Mouse (Mus musculus): ENCODE data around the gene Itgb3. TPM values are rescaled to one million over a fixed set of nuclear protein-coding genes. Genes with fewer than 3 reads are reported as not detected.

Itgb3 gene
- polyA plus RNA-seq, 1 experiment from 2014 or later, result 3.4 TPM

DNA sequence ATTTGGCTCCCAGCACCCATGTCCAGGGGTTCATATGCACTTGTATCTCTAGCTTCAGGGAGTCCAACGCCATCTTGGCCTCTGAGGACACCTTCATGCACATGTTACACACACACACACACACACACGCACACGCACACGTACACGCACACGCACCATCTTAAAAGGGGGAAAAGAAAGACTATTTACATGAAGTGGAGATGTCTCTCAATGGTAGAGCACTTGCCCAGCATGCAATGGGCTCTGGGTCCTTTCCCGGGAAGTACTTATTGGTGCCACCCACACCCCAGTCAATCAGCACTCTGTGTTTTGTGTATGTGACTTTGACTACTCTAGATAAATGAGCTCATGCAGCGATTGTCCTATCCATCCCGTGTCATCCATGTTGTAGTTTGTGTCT is 19.9 kb upstream of the Itgb3 start:
- Histone ChIP-seq H3K9ac (no peak overlapping the region), H3K27me3 (no peaks in the 10 kb centered on the region), H3K4me3 (no peak overlapping the region), H3K4me1 (no peaks in the 10 kb centered on the region), H3K4me2 (replicated peaks) (no peak overlapping the region), H3K27ac (no peak overlapping the region), H3K9me3 (replicated peaks) (peaks cover 16% of the 10 kb centered on the region; the same call in 1 of the 2 replicates), H3K36me3 (no peaks in the 10 kb centered on the region)
- WGBS, result 91% methylated on average over 9 of the region's 9 CpGs
- ATAC-seq (ENCODE audit: low FRiP score), result no peak

DNA sequence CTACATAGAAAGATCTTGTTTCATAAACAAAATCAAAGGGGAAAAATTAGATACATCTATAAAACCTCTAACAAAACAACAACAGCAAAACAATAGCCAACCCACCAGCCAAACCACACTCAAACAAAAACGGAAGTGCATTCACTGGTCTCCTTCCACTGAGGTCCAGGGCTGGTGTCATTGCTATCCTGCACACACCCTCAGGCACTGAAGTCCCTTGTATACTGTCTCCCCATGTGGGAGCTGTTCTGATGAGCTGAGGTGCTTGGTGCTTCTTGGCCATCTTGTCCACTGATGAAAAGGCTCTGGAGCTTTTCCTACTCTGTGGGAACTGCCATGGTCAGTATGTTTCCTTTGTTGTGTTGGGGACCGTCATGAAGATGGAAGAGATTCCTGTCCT is 19.3 kb upstream of the Itgb3 start:
- no peaks in the 10 kb centered on the region for H3K36me3 ChIP-seq
- no peaks in the 10 kb centered on the region for H3K4me1 ChIP-seq
- no peak overlapping the region for H3K4me3 ChIP-seq
- H3K27ac ChIP-seq, result no peak overlapping the region
- 88% methylated on average over 2 of the region's 2 CpGs for WGBS
- H3K27me3 ChIP-seq, result no peaks in the 10 kb centered on the region
- peaks cover 16% of the 10 kb centered on the region; the same call in 1 of the 2 replicates for H3K9me3 ChIP-seq (replicated peaks)
- no peak overlapping the region for H3K9ac ChIP-seq
- no peak for ATAC-seq (ENCODE audit: low FRiP score)
- no peak overlapping the region for H3K4me2 ChIP-seq (replicated peaks)

GRCm38 (mm10) chr11:104589570-104589969 is 18.2 kb upstream of the Itgb3 start:
- Histone ChIP-seq H3K27me3 (no peaks in the 10 kb centered on the region), H3K4me2 (replicated peaks) (no peak overlapping the region)
- 77% methylated on average over 1 of the region's 1 CpGs for WGBS

GRCm38 (mm10) chr11:104590148-104590547 is 17.7 kb upstream of the Itgb3 start:
- 3% methylated on average over 8 of the region's 8 CpGs for WGBS
- Histone ChIP-seq H3K4me2 (replicated peaks) (no peak overlapping the region), H3K27ac (no peak overlapping the region), H3K36me3 (no peaks in the 10 kb centered on the region), H3K9me3 (replicated peaks) (peaks cover 16% of the 10 kb centered on the region; the same call in 1 of the 2 replicates), H3K4me3 (no peak overlapping the region), H3K9ac (no peak overlapping the region), H3K4me1 (no peaks in the 10 kb centered on the region), H3K27me3 (no peaks in the 10 kb centered on the region)
- no peak for ATAC-seq (ENCODE audit: low FRiP score)

More at GRCm38 (mm10) chr11:104589570-104589969, 18.2 kb upstream of the Itgb3 start:
- Histone ChIP-seq H3K27ac (no peak overlapping the region), H3K4me3 (no peak overlapping the region), H3K9ac (no peak overlapping the region), H3K9me3 (replicated peaks) (peaks cover 16% of the 10 kb centered on the region; the same call in 1 of the 2 replicates), H3K36me3 (no peaks in the 10 kb centered on the region), H3K4me1 (no peaks in the 10 kb centered on the region)
- no peak for ATAC-seq (ENCODE audit: low FRiP score)

GRCm38 (mm10) chr11:104592066-104592835 is 15.5 kb upstream of the Itgb3 start:
- Histone ChIP-seq H3K27ac (no peak overlapping the region), H3K4me2 (replicated peaks) (no peak overlapping the region), H3K4me3 (no peak overlapping the region), H3K9ac (no peak overlapping the region), H3K4me1 (no peaks in the 10 kb centered on the region), H3K9me3 (replicated peaks) (peaks cover 16% of the 10 kb centered on the region; the same call in 1 of the 2 replicates), H3K27me3 (no peaks in the 10 kb centered on the region), H3K36me3 (no peaks in the 10 kb centered on the region)
- 71% methylated on average over 13 of the region's 13 CpGs for WGBS
- no peak for ATAC-seq (ENCODE audit: low FRiP score)

GRCm38 (mm10) chr11:104596365-104596764 is 11.4 kb upstream of the Itgb3 start:
- 82% methylated on average over 10 of the region's 10 CpGs for WGBS
- Histone ChIP-seq H3K4me3 (no peak overlapping the region), H3K36me3 (no peaks in the 10 kb centered on the region), H3K9me3 (replicated peaks) (no peaks in the 10 kb centered on the region), H3K4me2 (replicated peaks) (no peak overlapping the region), H3K27ac (no peak overlapping the region), H3K4me1 (no peaks in the 10 kb centered on the region), H3K9ac (no peak overlapping the region), H3K27me3 (no peaks in the 10 kb centered on the region)
- no peak for ATAC-seq (ENCODE audit: low FRiP score)

GRCm38 (mm10) chr11:104599265-104599945 is 8.4 kb upstream of the Itgb3 start:
- Histone ChIP-seq H3K9ac (no peak overlapping the region), H3K4me1 (no peaks in the 10 kb centered on the region), H3K4me2 (replicated peaks) (no peak overlapping the region), H3K36me3 (no peaks in the 10 kb centered on the region), H3K27me3 (peaks cover 2% of the 10 kb centered on the region; the same call in 1 of the 2 replicates), H3K4me3 (no peak overlapping the region), H3K27ac (no peak overlapping the region), H3K9me3 (replicated peaks) (no peaks in the 10 kb centered on the region)
- WGBS, result 88% methylated on average over 13 of the region's 13 CpGs
- ATAC-seq (ENCODE audit: low FRiP score), result no peak

DNA sequence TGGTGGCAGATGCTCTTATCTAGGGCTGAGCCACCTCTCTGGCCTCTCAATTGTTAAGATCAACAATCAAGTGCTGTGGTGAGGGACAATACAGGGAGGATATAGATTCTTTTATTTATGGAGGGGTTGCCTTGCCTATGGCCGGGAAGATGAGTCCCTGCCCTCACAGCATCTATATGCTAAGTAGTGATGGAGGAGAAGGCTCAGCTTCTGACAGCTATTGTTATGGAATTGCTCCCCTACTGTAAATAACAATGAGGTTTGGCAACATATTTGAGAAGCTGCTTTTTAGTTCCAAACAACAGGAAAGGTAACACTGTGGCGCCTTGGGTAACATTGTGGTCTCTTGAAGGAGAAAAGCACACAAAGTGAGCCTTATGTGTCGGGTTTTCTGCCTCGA is 7.1 kb upstream of the Itgb3 start:
- no peak overlapping the region for H3K9ac ChIP-seq
- H3K4me2 ChIP-seq (replicated peaks), result no peak overlapping the region
- no peaks in the 10 kb centered on the region for H3K9me3 ChIP-seq (replicated peaks)
- H3K36me3 ChIP-seq, result no peaks in the 10 kb centered on the region
- 32% methylated on average over 4 of the region's 4 CpGs for WGBS
- peaks cover 4% of the 10 kb centered on the region; the same call in 1 of the 2 replicates for H3K27me3 ChIP-seq
- no peak for ATAC-seq (ENCODE audit: low FRiP score)
- H3K4me1 ChIP-seq, result no peaks in the 10 kb centered on the region
- no peak overlapping the region for H3K27ac ChIP-seq
- H3K4me3 ChIP-seq, result no peak overlapping the region

DNA sequence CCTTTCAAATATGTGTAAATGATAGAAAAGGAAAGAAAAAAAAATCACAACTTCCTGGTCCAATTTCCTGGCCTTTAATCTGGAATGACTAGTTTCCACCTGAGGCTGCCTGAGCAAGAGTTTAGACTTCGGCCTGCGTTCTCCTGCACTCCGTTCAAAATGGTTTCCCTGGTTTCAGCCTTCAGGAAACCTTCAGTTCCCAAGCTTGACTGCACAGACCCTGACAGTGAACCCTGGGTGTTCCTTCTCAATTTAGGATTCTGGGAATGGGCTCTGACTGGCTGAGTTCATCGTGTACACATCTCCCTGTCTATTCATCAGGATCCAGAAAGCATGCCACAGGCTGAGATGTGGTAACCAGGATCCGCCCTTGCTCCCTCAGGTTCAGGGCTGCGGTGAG is 3.6 kb upstream of the Itgb3 start:
- WGBS, result 43% methylated on average over 6 of the region's 6 CpGs
- H3K4me2 ChIP-seq (replicated peaks), result no peak overlapping the region
- H3K9ac ChIP-seq, result no peak overlapping the region
- no peak overlapping the region for H3K27ac ChIP-seq
- no peak for ATAC-seq (ENCODE audit: low FRiP score)
- H3K27me3 ChIP-seq, result peaks cover 36% of the 10 kb centered on the region
- peaks cover 4% of the 10 kb centered on the region; the same call in 1 of the 2 replicates for H3K4me1 ChIP-seq
- H3K9me3 ChIP-seq (replicated peaks), result no peaks in the 10 kb centered on the region
- no peaks in the 10 kb centered on the region for H3K36me3 ChIP-seq
- H3K4me3 ChIP-seq, result no peak overlapping the region

DNA sequence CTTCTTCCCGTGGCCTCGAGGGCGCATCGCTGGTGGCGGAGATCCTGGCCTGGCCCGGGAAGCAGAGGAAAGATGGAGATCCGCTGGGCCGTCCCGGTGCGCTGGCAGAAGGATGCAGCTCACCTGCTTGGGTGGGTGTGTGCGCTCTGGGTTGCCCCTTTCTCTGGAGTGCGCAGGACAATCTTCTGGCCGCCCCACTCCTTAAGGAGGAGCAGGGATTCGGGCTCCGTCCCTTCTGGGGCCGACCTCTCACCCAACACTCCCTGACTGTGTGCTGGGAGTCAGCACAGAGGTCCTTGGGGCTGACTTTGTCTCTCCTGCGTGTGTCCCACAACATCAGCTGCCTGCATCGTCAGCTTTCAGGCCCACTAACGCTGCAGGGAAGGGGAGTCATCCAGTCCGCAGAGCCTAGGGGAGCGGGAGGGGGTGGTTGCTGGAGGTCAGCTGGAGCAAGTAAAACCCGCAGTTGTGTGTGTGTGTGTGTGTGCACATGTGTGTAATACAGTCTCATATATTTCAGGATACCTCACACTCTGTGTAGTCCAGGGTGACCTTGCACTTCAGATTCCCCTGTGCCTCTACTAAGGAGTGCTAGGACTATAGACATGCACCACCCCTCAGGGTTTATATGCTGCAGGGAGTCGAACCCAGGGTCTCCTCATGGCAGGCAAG is 585 bp downstream of the Itgb3 start:
- peak overlapping the region; percentile 53 for H3K4me3 ChIP-seq
- peak; percentile 60 for ATAC-seq (ENCODE audit: low FRiP score)
- H3K9ac ChIP-seq, result peak overlapping the region; percentile 59
- peaks cover 4% of the 10 kb centered on the region; the same call in 1 of the 2 replicates for H3K4me1 ChIP-seq
- no peaks in the 10 kb centered on the region for H3K9me3 ChIP-seq (replicated peaks)
- H3K36me3 ChIP-seq, result no peaks in the 10 kb centered on the region
- WGBS, result 2% methylated on average over 23 of the region's 23 CpGs
- peaks cover 55% of the 10 kb centered on the region for H3K27me3 ChIP-seq
- peak overlapping the region; percentile 97 for H3K4me2 ChIP-seq (replicated peaks)
- no peak overlapping the region for H3K27ac ChIP-seq

DNA sequence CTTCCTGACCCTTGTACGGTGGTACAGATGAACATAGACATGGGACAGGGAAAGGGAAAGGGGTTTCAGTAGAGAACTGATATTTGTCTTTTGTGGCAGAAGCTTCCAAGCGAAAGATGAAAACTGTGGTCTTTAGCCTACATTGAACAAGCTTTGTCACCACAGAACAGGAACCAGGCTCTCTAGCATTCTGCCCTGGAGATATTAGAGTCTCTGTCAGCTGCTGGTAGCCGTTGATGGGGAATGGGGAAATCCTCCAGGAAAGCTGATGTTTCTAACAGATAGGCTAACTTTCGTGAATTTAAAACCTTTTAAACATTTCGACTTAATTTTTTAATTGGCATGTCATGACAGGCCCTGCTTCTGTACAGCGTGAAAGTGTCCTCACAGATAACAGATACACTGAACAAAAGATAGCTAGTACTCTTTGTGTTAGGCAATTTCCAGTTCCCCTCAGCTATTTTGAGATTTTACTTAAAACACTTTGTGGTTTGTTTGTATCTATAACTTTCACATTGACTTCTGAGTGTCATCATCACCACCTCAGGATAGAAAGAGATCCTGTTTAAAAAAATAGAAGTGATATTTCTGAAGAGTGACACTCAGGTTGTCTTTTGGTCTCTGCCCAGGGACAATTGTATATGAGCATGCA is 1.4 kb downstream of the Itgb3 start:
- H3K9me3 ChIP-seq (replicated peaks), result no peaks in the 10 kb centered on the region
- H3K9ac ChIP-seq, result no peak overlapping the region
- no peak overlapping the region for H3K4me2 ChIP-seq (replicated peaks)
- peaks cover 4% of the 10 kb centered on the region; the same call in 1 of the 2 replicates for H3K4me1 ChIP-seq
- H3K4me3 ChIP-seq, result no peak overlapping the region
- ATAC-seq (ENCODE audit: low FRiP score), result no peak
- no peak overlapping the region for H3K27ac ChIP-seq
- WGBS, result 70% methylated on average over 6 of the region's 6 CpGs
- no peaks in the 10 kb centered on the region for H3K36me3 ChIP-seq
- H3K27me3 ChIP-seq, result peaks cover 55% of the 10 kb centered on the region

DNA sequence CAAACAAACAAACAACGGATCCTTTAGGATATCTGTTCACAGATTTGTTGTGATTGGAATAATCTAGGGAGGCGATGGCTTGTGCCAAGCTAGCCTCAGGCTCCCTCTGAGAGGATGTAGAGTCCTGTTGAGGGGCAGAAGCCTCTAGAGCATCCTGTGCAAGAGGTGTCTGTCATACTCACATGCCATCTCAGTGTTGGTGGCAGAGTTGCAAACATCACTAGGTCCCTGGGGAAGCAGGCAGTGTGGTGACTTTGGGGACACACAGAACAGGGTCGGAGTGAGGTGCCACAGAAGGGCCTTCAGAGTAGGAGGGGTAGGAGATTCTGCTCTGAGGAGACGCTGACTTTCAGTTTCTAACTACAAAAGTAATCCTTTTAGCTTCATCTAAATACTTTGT is 1.9 kb downstream of the Itgb3 start:
- Histone ChIP-seq H3K27me3 (peaks cover 50% of the 10 kb centered on the region), H3K4me2 (replicated peaks) (no peak overlapping the region), H3K36me3 (no peaks in the 10 kb centered on the region), H3K4me3 (no peak overlapping the region), H3K9ac (no peak overlapping the region), H3K4me1 (peaks cover 4% of the 10 kb centered on the region; the same call in 1 of the 2 replicates), H3K27ac (no peak overlapping the region), H3K9me3 (replicated peaks) (no peaks in the 10 kb centered on the region)
- ATAC-seq (ENCODE audit: low FRiP score), result no peak
- 59% methylated on average over 4 of the region's 4 CpGs for WGBS

Measured in hindbrain, embryonic 12.5 days (tissue).